Mouse (Mus musculus): ENCODE results near the gene Cap2.

DNA sequence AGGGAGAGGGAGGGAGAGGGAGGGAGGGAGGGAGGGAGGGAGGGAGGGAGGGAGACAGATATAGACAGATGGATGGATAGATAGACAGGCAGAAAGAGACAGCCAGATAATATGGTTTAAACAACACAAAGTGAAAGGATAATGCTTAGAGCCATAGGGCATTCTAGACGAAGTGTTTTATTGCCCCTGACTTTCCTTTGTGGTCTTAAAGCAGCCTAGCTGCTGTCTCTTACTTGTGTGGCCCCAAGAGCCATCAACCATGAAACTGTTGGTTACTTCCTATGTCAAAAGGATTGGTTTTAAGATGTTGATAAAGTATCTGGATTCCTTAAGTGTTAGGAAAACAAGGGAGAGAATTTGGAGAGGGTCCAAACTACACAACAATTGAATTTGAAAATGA, 45.6 kb downstream of the Cap2 start:
- TF ChIP-seq CTCF (IDR thresholded peaks at IDR 0.05; ENCODE audit: extremely low read depth, insufficient read length, insufficient replicate concordance, low read depth, low read length), result no peak
- TF ChIP-seq POLR2A (IDR thresholded peaks at IDR 0.05; ENCODE audit: low read depth, low read length), result no peak

All from small intestine, adult 2 months (tissue).